Mouse (Mus musculus) forebrain, embryonic 16.5 days (tissue): ENCODE measurements around the gene Pla2g12b. TPM values are rescaled to one million over a fixed set of nuclear protein-coding genes. Genes with fewer than 3 reads are reported as not detected.
"Not testable (repeated sequence)": the region's sequence is repeated elsewhere in the genome, so short reads cannot be mapped to it uniquely, and the experiment has no call there.

Experiments used
- ATAC-seq: fragments of 200-750 bp; cut with Nextera tagmentation; 2 replicates; pipeline ENCODE4 v1.8.0; 2017; ENCODE audit warnings: mild to moderate bottlenecking, moderate library complexity
- H3K27ac ChIP-seq: fragments of 300-500 bp; sonication (generic); 2 replicates; pipeline ENCODE4 v1.5.1; 2014; ENCODE audit warnings: low read length, control low read depth
- H3K27me3 ChIP-seq: fragments of 300-500 bp; sonication (generic); replicated peaks from 2 replicates; pipeline ENCODE4 v1.6.1; 2014; ENCODE audit warnings: low read length; ENCODE audit not compliant: control insufficient read depth, insufficient read depth
- H3K36me3 ChIP-seq: fragments of 300-500 bp; sonication (generic); 2 replicates; pipeline ENCODE4 v1.6.1; 2014; ENCODE audit not compliant: control insufficient read depth, insufficient read depth
- H3K4me1 ChIP-seq: fragments of 300-500 bp; sonication (generic); replicated peaks from 2 replicates; pipeline ENCODE4 v1.6.1; 2014; ENCODE audit warnings: low read length; ENCODE audit not compliant: control insufficient read depth, insufficient read depth
- H3K4me2 ChIP-seq: fragments of 300-500 bp; sonication (generic); 2 replicates; pipeline ENCODE4 v1.6.1; 2014; ENCODE audit warnings: mild to moderate bottlenecking, low read length, control low read depth
- H3K4me3 ChIP-seq: fragments of 300-500 bp; sonication (generic); replicated peaks from 2 replicates; pipeline ENCODE4 v1.5.1; 2014; ENCODE audit warnings: mild to moderate bottlenecking, low read length, control low read depth
- H3K9ac ChIP-seq: fragments of 300-500 bp; sonication (generic); replicated peaks from 2 replicates; pipeline ENCODE4 v1.6.1; 2014; ENCODE audit warnings: low read depth, low read length, control low read depth
- H3K9me3 ChIP-seq: fragments of 300-500 bp; sonication (generic); 2 replicates; pipeline ENCODE4 v1.6.1; 2016; ENCODE audit warnings: low read length; ENCODE audit not compliant: control insufficient read depth
- WGBS: fragments of 180-500 bp; shearing (Covaris S2); extraction: QIAGEN DNeasy Blood & Tissue Kit; methylation state at CpG from one replicate; pipeline ENCODE4 v1.1.7; 2014; 5-methylcytosine and 5-hydroxymethylcytosine counted together
- polyA plus RNA-seq: library from polyadenylated mRNA; unstranded; fragments of >200 nt; fragmentation: Nextera tagmentation; extraction: Ambion mirVana; gene quantifications from 2 replicates; pipeline ENCODE4 v1.2.1, GENCODE M21; 2015

Gene Pla2g12b
- polyA plus RNA-seq, 1 experiment from 2014 or later: not detected

GRCm38 (mm10) chr10:59395461-59395860 lies 8.0 kb upstream of the Pla2g12b start, which contains the start of gene Gm10273:
Gm10273 (plus strand) TSS chr10:59395632.
- not testable (repeated sequence) for H3K27me3 ChIP-seq, H3K9me3 ChIP-seq, H3K4me1 ChIP-seq, H3K4me3 ChIP-seq, H3K4me2 ChIP-seq, H3K36me3 ChIP-seq, H3K9ac ChIP-seq, ATAC-seq, H3K27ac ChIP-seq
- 95% methylated on average over 10 of the region's 25 CpGs for WGBS

DNA sequence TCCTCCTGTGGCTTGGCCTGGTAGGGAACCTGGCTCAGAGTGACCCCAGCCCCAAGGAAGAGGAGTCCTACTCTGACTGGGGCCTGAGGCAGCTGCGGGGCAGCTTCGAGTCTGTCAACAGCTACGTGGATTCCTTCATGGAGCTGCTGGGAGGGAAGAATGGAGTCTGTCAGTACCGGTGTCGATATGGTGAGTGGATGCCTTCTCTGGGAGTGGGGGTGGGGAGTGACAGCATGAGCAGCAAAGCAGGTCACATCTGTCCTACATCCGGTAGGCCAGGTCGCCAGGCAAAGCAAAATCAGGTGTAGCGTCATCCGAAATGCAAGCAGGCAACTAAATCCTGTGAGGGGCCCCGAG lies 311 bp downstream of the Pla2g12b start:
- Histone ChIP-seq H3K36me3 (no peaks in the 10 kb centered on the region), H3K9me3 (no peaks in the 10 kb centered on the region), H3K4me3 (no peak overlapping the region), H3K4me2 (no peak overlapping the region), H3K27me3 (no peaks in the 10 kb centered on the region), H3K4me1 (no peaks in the 10 kb centered on the region), H3K27ac (no peak overlapping the region), H3K9ac (no peak overlapping the region)
- WGBS: 73% methylated on average over 10 of the region's 10 CpGs
- no peak for ATAC-seq

- Histone ChIP-seq H3K9ac (no peak overlapping the region), H3K36me3 (no peaks in the 10 kb centered on the region), H3K4me2 (no peak overlapping the region), H3K9me3 (no peaks in the 10 kb centered on the region), H3K4me3 (no peak overlapping the region), H3K4me1 (no peaks in the 10 kb centered on the region), H3K27ac (no peak overlapping the region), H3K27me3 (no peaks in the 10 kb centered on the region)
- WGBS: 64% methylated on average over 6 of the region's 6 CpGs
- ATAC-seq: no peak
These were observed 5.0 kb downstream of the Pla2g12b start for GRCm38 (mm10) chr10:59408499-59408898.

DNA sequence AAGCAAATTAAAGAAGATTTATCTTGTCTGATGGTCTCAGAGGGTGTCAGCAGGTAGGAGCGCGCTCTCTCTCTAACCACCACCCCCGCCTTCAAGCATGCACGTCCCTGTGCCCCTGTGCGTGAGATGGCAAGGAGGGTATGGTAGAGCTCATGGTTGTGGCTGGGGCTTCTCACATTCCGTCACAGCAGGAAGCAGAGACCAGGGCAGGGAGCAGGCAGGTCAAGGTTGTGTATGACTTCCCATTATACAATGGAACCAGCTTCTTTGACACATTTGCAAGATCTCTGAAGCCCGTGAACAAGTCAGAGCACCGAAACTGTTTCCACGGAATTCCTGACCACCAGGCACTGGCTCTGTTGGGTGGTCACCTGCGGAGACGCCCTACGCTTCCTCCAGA lies 6.8 kb downstream of the Pla2g12b start:
- WGBS: 83% methylated on average over 12 of the region's 12 CpGs
- H3K27ac ChIP-seq: no peak overlapping the region
- H3K4me1 ChIP-seq: no peaks in the 10 kb centered on the region
- no peaks in the 10 kb centered on the region for H3K9me3 ChIP-seq
- H3K36me3 ChIP-seq: no peaks in the 10 kb centered on the region
- H3K27me3 ChIP-seq: no peaks in the 10 kb centered on the region
- no peak overlapping the region for H3K4me3 ChIP-seq
- H3K9ac ChIP-seq: no peak overlapping the region
- ATAC-seq: no peak
- H3K4me2 ChIP-seq: no peak overlapping the region

DNA sequence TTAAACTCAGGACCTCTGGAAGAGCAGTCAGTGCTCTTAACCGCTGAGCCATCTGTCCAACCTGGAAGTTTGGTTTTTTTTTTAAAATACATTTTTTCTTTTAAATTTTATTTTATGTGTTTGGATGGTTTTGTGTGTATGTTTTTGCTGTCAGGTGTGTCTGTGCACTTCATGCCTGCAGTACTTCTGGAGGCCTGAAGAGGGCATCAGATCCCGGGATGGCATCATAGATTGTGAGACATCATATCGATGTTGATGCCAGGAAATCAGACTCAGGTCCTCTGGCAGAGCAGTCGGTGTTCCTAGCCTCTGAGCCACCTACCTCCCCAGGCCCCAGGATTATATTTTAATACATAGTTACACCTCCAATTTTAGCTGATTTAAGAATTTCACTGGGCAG lies 10.3 kb downstream of the Pla2g12b start:
- H3K9ac ChIP-seq: no peak overlapping the region

GRCm38 (mm10) chr10:59416623-59417022 lies 13.2 kb downstream of the Pla2g12b start:
- no peaks in the 10 kb centered on the region for H3K27me3 ChIP-seq
- ATAC-seq: no peak
- no peak overlapping the region for H3K27ac ChIP-seq
- no peak overlapping the region for H3K9ac ChIP-seq
- WGBS: 91% methylated on average over 3 of the region's 3 CpGs
- no peak overlapping the region for H3K4me2 ChIP-seq
- H3K36me3 ChIP-seq: no peaks in the 10 kb centered on the region
- no peaks in the 10 kb centered on the region for H3K9me3 ChIP-seq
- H3K4me3 ChIP-seq: no peak overlapping the region
- no peaks in the 10 kb centered on the region for H3K4me1 ChIP-seq

More for the DNA sequence above, 10.3 kb downstream of the Pla2g12b start:
- no peaks in the 10 kb centered on the region for H3K9me3 ChIP-seq
- no peaks in the 10 kb centered on the region for H3K27me3 ChIP-seq
- no peak for ATAC-seq
- no peak overlapping the region for H3K27ac ChIP-seq
- 90% methylated on average over 4 of the region's 4 CpGs for WGBS
- no peaks in the 10 kb centered on the region for H3K4me1 ChIP-seq
- no peaks in the 10 kb centered on the region for H3K36me3 ChIP-seq
- H3K4me3 ChIP-seq: no peak overlapping the region
- no peak overlapping the region for H3K4me2 ChIP-seq

- Histone ChIP-seq H3K36me3 (no peaks in the 10 kb centered on the region), H3K27ac (no peak overlapping the region), H3K4me2 (no peak overlapping the region), H3K4me1 (no peaks in the 10 kb centered on the region), H3K4me3 (no peak overlapping the region), H3K27me3 (no peaks in the 10 kb centered on the region), H3K9ac (no peak overlapping the region), H3K9me3 (no peaks in the 10 kb centered on the region)
- ATAC-seq: no peak
- 91% methylated on average over 4 of the region's 4 CpGs for WGBS
These were observed 16.1 kb downstream of the Pla2g12b start for GRCm38 (mm10) chr10:59419516-59419915.

DNA sequence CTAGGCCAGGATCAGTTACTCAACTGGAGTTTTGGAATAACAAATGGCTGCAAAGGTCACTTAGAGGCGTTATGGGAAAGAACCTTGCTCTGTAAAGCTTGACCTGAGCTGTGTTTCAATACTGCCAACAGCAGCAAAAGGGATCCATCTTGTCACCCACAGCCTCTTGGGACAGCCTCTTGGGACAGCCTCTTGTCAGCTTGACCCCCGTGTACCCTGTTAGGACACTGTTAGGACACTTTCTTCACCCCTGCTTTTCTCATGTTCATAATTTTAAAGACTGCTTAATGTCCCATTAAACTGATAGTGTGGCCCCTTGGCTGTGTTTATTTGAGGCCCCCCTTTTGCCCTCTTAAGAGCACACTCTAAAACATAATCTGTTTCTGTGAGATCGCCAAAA lies 21.0 kb downstream of the Pla2g12b start:
- no peaks in the 10 kb centered on the region for H3K36me3 ChIP-seq
- H3K27me3 ChIP-seq: no peaks in the 10 kb centered on the region
- ATAC-seq: no peak
- no peaks in the 10 kb centered on the region for H3K9me3 ChIP-seq
- H3K4me1 ChIP-seq: no peaks in the 10 kb centered on the region
- no peak overlapping the region for H3K4me3 ChIP-seq
- 79% methylated on average over 3 of the region's 3 CpGs for WGBS
- H3K27ac ChIP-seq: no peak overlapping the region
- no peak overlapping the region for H3K9ac ChIP-seq
- H3K4me2 ChIP-seq: no peak overlapping the region

DNA sequence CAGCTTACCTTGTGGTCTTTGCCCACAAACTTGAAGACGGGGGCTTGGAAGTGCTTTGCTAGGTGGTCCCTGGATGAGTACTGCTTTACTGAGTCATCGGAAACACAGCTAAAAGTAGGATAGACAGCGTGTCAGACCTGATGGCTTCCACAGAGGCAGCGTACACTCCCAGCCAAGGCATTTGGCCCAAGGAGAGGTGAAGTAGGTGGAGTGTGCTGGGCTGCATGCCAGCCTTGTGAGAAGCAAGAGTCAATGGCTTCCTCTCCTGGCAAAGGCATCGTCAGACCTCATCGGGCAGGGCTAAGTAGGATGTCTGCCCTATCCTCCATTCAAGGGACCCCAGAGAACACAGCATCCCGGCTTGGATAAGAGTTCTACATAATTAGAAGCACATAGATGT lies 21.9 kb downstream of the Pla2g12b start:
- 81% methylated on average over 7 of the region's 7 CpGs for WGBS
- no peak overlapping the region for H3K4me3 ChIP-seq
- H3K9ac ChIP-seq: no peak overlapping the region
- H3K36me3 ChIP-seq: no peaks in the 10 kb centered on the region
- H3K4me1 ChIP-seq: no peaks in the 10 kb centered on the region
- no peak for ATAC-seq
- no peak overlapping the region for H3K4me2 ChIP-seq
- no peaks in the 10 kb centered on the region for H3K9me3 ChIP-seq
- H3K27me3 ChIP-seq: no peaks in the 10 kb centered on the region
- H3K27ac ChIP-seq: no peak overlapping the region

DNA sequence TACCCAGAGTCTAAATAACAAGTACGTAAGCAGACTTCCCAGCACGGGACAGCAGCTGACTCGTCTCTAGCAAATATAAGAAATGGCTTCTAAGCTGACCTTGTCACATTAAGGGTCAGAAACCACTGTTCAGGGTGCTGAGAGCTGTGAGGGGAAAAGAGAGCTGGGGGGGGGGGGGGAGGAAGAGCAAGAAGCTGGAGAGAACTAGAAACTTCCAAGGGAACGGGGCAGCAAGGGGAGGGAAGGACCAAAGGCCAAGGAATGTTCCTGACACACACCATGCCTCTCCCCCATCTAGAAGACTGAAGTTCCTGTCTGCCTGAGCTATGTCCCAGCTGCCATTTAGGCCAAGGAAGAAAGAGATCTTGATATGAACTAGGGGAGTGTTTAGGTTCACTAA lies 22.9 kb downstream of the Pla2g12b start:
- Histone ChIP-seq H3K36me3 (no peaks in the 10 kb centered on the region), H3K9ac (no peak overlapping the region), H3K27me3 (no peaks in the 10 kb centered on the region), H3K4me1 (no peaks in the 10 kb centered on the region), H3K4me3 (no peak overlapping the region), H3K4me2 (no peak overlapping the region), H3K27ac (no peak overlapping the region), H3K9me3 (no peaks in the 10 kb centered on the region)
- WGBS: 96% methylated on average over 4 of the region's 4 CpGs
- ATAC-seq: no peak
